Mouse (Mus musculus) central nervous system, embryonic 14 days (tissue): Measurements from ENCODE around the gene Matn3. TPM values are rescaled to one million over a fixed set of nuclear protein-coding genes. Genes with fewer than 3 reads are reported as not detected.

Experiments
- polyA plus RNA-seq: library from polyadenylated mRNA; depleted of rRNA; stranded (reverse); fragments of >200 nt; gene quantifications from 2 replicates; pipeline ENCODE4 v1.2.3, GENCODE M21; 2012; rRNA removed

The Matn3 gene
- polyA plus RNA-seq, result 0.43 and 16.1 TPM in 2 replicates

GRCm38 (mm10) chr12:8947714-8948464 is at the start of gene Matn3:
Gene Matn3, plus strand, starts transcription at chr12:8947929.

GRCm38 (mm10) chr12:8921394-8922368 is 26.0 kb upstream of the Matn3 start, which contains the start of gene Laptm4a:
Gene Laptm4a, plus strand, starts transcription at chr12:8921664.

GRCm38 (mm10) chr12:8973820-8974465 is 26.2 kb downstream of the Matn3 start, which contains the start of gene Wdr35:
Gene Wdr35, plus strand, starts transcription at chr12:8973892.

Other genes with a start within 250 kb of the Matn3 start
- gene Sdc1, start 176.6 kb upstream of the Matn3 start, polyA plus RNA-seq, result 35.0 and 53.2 TPM in 2 replicates
- 307 and 323 TPM in 2 replicates for gene Laptm4a, start 26.3 kb upstream of the Matn3 start, polyA plus RNA-seq
- 16.1 and 17.1 TPM in 2 replicates for gene Wdr35, start 26.0 kb downstream of the Matn3 start, polyA plus RNA-seq
- gene Ttc32, start 82.1 kb downstream of the Matn3 start, polyA plus RNA-seq, result 7.1 and 8.1 TPM in 2 replicates